Mouse (Mus musculus): ENCODE measurements at regions not wholly inside any gene's neighbourhood (a gene's known extent, or its start where the extent isn't known, plus 50 kb on each side); places are given as distances from the start of the nearest gene placed in this dataset.
"Not testable (repeated sequence)": the region's sequence is repeated elsewhere in the genome, so short reads cannot be mapped to it uniquely, and the experiment has no call there.

DNA sequence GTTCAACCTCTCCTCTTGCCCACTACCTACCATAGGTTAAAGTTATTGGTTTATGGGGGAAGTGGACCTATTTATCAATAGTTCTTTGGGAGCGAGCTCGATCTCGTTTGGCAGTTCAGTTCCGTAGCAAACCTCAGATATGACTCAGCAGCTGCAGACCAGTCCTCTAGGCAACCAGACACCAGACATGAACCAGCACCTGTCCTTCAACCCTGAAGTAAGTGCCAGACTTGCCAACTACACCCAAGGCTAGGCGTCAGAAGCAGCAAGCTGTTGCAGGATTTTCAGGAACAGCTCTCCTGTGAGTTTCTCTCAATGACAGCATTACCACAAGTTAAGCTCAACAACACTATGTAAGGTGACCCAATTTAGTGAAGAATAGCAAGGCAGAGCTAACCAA, 53.3 kb upstream of the Trdn start:
- Histone ChIP-seq H3K9ac (no peak overlapping the region), H3K4me3 (no peak overlapping the region), H3K27ac (ENCODE audit: poor library complexity, severe bottlenecking) (no peak overlapping the region), H3K4me2 (no peak overlapping the region), H3K36me3 (no peaks in the 10 kb centered on the region), H3K27me3 (replicated peaks) (no peaks in the 10 kb centered on the region), H3K9me3 (replicated peaks) (peaks cover 5% of the 10 kb centered on the region; the same call in 1 of the 2 replicates), H3K4me1 (replicated peaks) (peaks cover 5% of the 10 kb centered on the region)
- 62% methylated on average over 5 of the region's 5 CpGs for WGBS
- no peak for ATAC-seq (ENCODE audit: insufficient number of reproducible peaks, low FRiP score)

- no peaks in the 10 kb centered on the region for H3K4me1 ChIP-seq (replicated peaks)
- ATAC-seq (ENCODE audit: insufficient number of reproducible peaks, low FRiP score), result no peak
- H3K9ac ChIP-seq, result no peak overlapping the region
- no peaks in the 10 kb centered on the region for H3K36me3 ChIP-seq
- H3K9me3 ChIP-seq (replicated peaks), result peaks cover 5% of the 10 kb centered on the region; the same call in 1 of the 2 replicates
- WGBS, result 75% methylated on average over 2 of the region's 2 CpGs
- H3K4me3 ChIP-seq, result no peak overlapping the region
- no peak overlapping the region for H3K4me2 ChIP-seq
- no peaks in the 10 kb centered on the region for H3K27me3 ChIP-seq (replicated peaks)
- no peak overlapping the region for H3K27ac ChIP-seq (ENCODE audit: poor library complexity, severe bottlenecking)
Observed at GRCm38 (mm10) chr10:33022254-33022653, 58.1 kb upstream of the Trdn start.

GRCm38 (mm10) chr10:32984727-32985587, 94.7 kb upstream of the Nkain2 start:
- Histone ChIP-seq H3K9me3 (replicated peaks) (no peaks in the 10 kb centered on the region), H3K4me3 (no peak overlapping the region), H3K36me3 (no peaks in the 10 kb centered on the region), H3K27ac (ENCODE audit: poor library complexity, severe bottlenecking) (peak overlapping the region; percentile 38), H3K4me2 (no peak overlapping the region), H3K9ac (no peak overlapping the region), H3K4me1 (replicated peaks) (no peaks in the 10 kb centered on the region), H3K27me3 (replicated peaks) (no peaks in the 10 kb centered on the region)
- 0 out of 2 replicates have a peak, but pooled peaks have one; percentile 57 for ATAC-seq (ENCODE audit: insufficient number of reproducible peaks, low FRiP score)
- 42% methylated on average over 11 of the region's 11 CpGs for WGBS

- H3K4me3 ChIP-seq; H3K36me3 ChIP-seq; H3K4me1 ChIP-seq (replicated peaks); H3K27ac ChIP-seq (ENCODE audit: poor library complexity, severe bottlenecking); H3K9ac ChIP-seq; H3K27me3 ChIP-seq (replicated peaks); H3K9me3 ChIP-seq (replicated peaks); H3K4me2 ChIP-seq; ATAC-seq (ENCODE audit: insufficient number of reproducible peaks, low FRiP score): not testable (repeated sequence)
- whole genome bisulfite sequencing, result 78% methylated on average over 5 of the region's 5 CpGs
Observed at GRCm38 (mm10) chr10:32958286-32959043, 68.2 kb upstream of the Nkain2 start.

GRCm38 (mm10) chr10:32957476-32957875, 67.2 kb upstream of the Nkain2 start:
- not testable (repeated sequence) for H3K4me2 ChIP-seq; ATAC-seq (ENCODE audit: insufficient number of reproducible peaks, low FRiP score); H3K9ac ChIP-seq; H3K27ac ChIP-seq (ENCODE audit: poor library complexity, severe bottlenecking); H3K36me3 ChIP-seq; H3K27me3 ChIP-seq (replicated peaks); H3K4me3 ChIP-seq; H3K9me3 ChIP-seq (replicated peaks); H3K4me1 ChIP-seq (replicated peaks)
- WGBS, result 84% methylated on average over 1 of the region's 1 CpGs

DNA sequence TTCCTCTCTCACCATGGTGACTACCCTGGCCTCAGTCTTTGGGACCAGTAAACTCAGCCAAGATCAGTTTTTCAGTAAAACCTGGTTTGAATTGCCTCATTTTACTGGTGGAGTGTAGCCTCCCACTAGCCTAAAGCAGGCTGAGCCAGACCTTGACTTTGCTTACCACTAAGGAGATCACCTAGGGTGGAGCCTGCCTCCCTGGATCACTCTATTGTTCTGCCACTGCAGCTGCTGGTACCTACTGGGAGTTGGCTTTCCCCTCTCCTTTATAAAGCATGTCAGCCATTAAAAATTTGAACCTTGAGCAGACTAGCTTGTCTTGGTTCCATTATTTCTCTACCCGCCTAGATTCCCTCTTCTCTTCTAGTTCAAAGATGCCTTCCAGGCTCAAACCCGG, 63.5 kb upstream of the Nkain2 start:
- WGBS, result 75% methylated on average over 2 of the region's 2 CpGs
- H3K9me3 ChIP-seq (replicated peaks); H3K27me3 ChIP-seq (replicated peaks); H3K4me3 ChIP-seq; H3K4me2 ChIP-seq; H3K36me3 ChIP-seq; ATAC-seq (ENCODE audit: insufficient number of reproducible peaks, low FRiP score); H3K9ac ChIP-seq; H3K4me1 ChIP-seq (replicated peaks); H3K27ac ChIP-seq (ENCODE audit: poor library complexity, severe bottlenecking): not testable (repeated sequence)

GRCm38 (mm10) chr10:32952494-32952893, 62.2 kb upstream of the Nkain2 start:
- Histone ChIP-seq H3K9ac (no peak overlapping the region), H3K4me2 (no peak overlapping the region), H3K36me3 (no peaks in the 10 kb centered on the region), H3K4me3 (no peak overlapping the region), H3K9me3 (replicated peaks) (0 out of 2 replicates have a peak, but pooled peaks cover 1% of the 10 kb centered on the region), H3K4me1 (replicated peaks) (no peaks in the 10 kb centered on the region), H3K27ac (ENCODE audit: poor library complexity, severe bottlenecking) (no peak overlapping the region), H3K27me3 (replicated peaks) (no peaks in the 10 kb centered on the region)
- no peak for ATAC-seq (ENCODE audit: insufficient number of reproducible peaks, low FRiP score)
- 86% methylated on average over 2 of the region's 2 CpGs for WGBS

DNA sequence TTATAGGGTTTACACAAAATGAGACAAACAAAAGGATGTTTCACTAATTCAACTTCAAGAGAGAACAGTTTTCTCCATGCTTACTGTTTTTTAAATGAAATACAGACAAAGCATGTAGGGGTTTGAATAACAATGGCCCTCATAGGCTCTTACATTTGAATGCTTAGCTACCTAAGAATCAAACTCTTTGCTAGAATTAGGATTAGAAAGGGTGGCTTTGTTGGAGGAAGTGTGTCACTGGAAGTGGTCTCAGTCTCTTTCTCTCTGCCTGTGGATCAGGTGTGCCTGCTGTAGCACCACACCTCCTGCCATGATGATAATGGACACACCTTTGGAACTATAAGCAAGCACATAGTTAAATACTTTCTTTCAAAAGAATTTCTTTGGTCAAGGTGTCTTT, 52.8 kb upstream of the Nkain2 start:
- Histone ChIP-seq H3K4me2 (no peak overlapping the region), H3K9ac (no peak overlapping the region), H3K36me3 (no peaks in the 10 kb centered on the region), H3K27me3 (replicated peaks) (no peaks in the 10 kb centered on the region), H3K27ac (ENCODE audit: poor library complexity, severe bottlenecking) (no peak overlapping the region), H3K4me1 (replicated peaks) (no peaks in the 10 kb centered on the region), H3K9me3 (replicated peaks) (peaks cover 5% of the 10 kb centered on the region; the same call in 1 of the 2 replicates), H3K4me3 (no peak overlapping the region)
- no peak for ATAC-seq (ENCODE audit: insufficient number of reproducible peaks, low FRiP score)
